Mouse (Mus musculus) intestine, embryonic 14.5 days (tissue): ENCODE measurements around the gene Pdxp. TPM values are rescaled to one million over a fixed set of nuclear protein-coding genes. Genes with fewer than 3 reads are reported as not detected.
A peak's percentile ranks its signal among the peaks of the same experiment; 100 is the strongest.

Source experiments
- ATAC-seq: fragments of 200-750 bp; cut with Nextera tagmentation; replicated peaks from 2 replicates; pipeline ENCODE4 v1.8.0; 2017; ENCODE audit warnings: low read depth, moderate number of reproducible peaks, moderate TSS enrichment, moderate library complexity; ENCODE audit not compliant: low FRiP score, low TSS enrichment
- DNase-seq: peaks from one replicate; pipeline ENCODE4 v3.0.0-alpha.2; 2018; ENCODE audit warnings: low spot score
- H3K27ac ChIP-seq: fragments of 300-500 bp; sonication (generic); 2 replicates; pipeline ENCODE4 v1.5.1; 2014; ENCODE audit warnings: low read depth, mild to moderate bottlenecking, control low read depth
- H3K27me3 ChIP-seq: fragments of 300-500 bp; sonication (generic); replicated peaks from 2 replicates; pipeline ENCODE4 v1.6.1; 2014; ENCODE audit warnings: low read length, control low read depth; ENCODE audit not compliant: control insufficient read depth, insufficient read depth
- H3K36me3 ChIP-seq: fragments of 300-500 bp; sonication (generic); 2 replicates; pipeline ENCODE4 v1.6.1; 2014; ENCODE audit warnings: low read length, control low read depth; ENCODE audit not compliant: control insufficient read depth, insufficient read depth
- H3K4me1 ChIP-seq: fragments of 300-500 bp; sonication (generic); replicated peaks from 2 replicates; pipeline ENCODE4 v1.6.1; 2014; ENCODE audit warnings: low read length, control low read depth, mixed read lengths; ENCODE audit not compliant: control insufficient read depth, insufficient read depth
- H3K4me2 ChIP-seq: fragments of 300-500 bp; sonication (generic); 2 replicates; pipeline ENCODE4 v1.6.1; 2014; ENCODE audit warnings: low read length
- H3K4me3 ChIP-seq: fragments of 300-500 bp; sonication (generic); 2 replicates; pipeline ENCODE4 v1.5.1; 2014; ENCODE audit warnings: low read depth, low read length, control low read depth, mixed read lengths
- H3K9ac ChIP-seq: fragments of 300-500 bp; sonication (generic); 2 replicates; pipeline ENCODE4 v1.6.1; 2014; ENCODE audit warnings: mild to moderate bottlenecking, low read length
- H3K9me3 ChIP-seq: fragments of 300-500 bp; sonication (generic); 2 replicates; pipeline ENCODE4 v1.6.1; 2016; ENCODE audit warnings: low read length, control low read depth; ENCODE audit not compliant: control insufficient read depth
- WGBS: fragments of 180-500 bp; shearing (Covaris S2); extraction: QIAGEN DNeasy Blood & Tissue Kit; methylation state at CpG from one replicate; pipeline ENCODE4 v1.1.7; 2014; 5-methylcytosine and 5-hydroxymethylcytosine counted together
- polyA plus RNA-seq: library from polyadenylated mRNA; unstranded; fragments of >200 nt; fragmentation: Nextera tagmentation; extraction: Ambion mirVana; gene quantifications from 2 replicates; pipeline ENCODE4 v1.2.1, GENCODE M21; 2014

Pdxp gene
- polyA plus RNA-seq, 1 experiment from 2014 or later, result 16.3 TPM

- Histone ChIP-seq H3K4me1 (peaks cover 23% of the 10 kb centered on the region), H3K36me3 (peaks cover 16% of the 10 kb centered on the region), H3K9ac (peak overlapping the region; percentile 61), H3K27me3 (no peaks in the 10 kb centered on the region), H3K4me3 (peak overlapping the region; percentile 64), H3K4me2 (peak overlapping the region; percentile 92), H3K27ac (peak overlapping the region; percentile 94), H3K9me3 (no peaks in the 10 kb centered on the region)
- ATAC-seq (peak; percentile 59), DNase-seq (peak; percentile 88)
- under 1% methylated on average over 35 of the region's 35 CpGs for WGBS
Measured at GRCm38 (mm10) chr15:78927788-78928457, 14.2 kb downstream of the Pdxp start.

GRCm38 (mm10) chr15:78928539-78928938, 14.8 kb downstream of the Pdxp start:
- WGBS, result 44% methylated on average over 8 of the region's 8 CpGs
- no peaks in the 10 kb centered on the region for H3K27me3 ChIP-seq
- ATAC-seq (peak; percentile 5; the same call in 1 of the 2 replicates), DNase-seq (no peak)
- peak overlapping the region; percentile 64 for H3K4me3 ChIP-seq
- H3K27ac ChIP-seq, result peak overlapping the region; percentile 94; the same call in 1 of the 2 replicates
- peaks cover 23% of the 10 kb centered on the region for H3K4me1 ChIP-seq
- peak overlapping the region; percentile 61; the same call in 1 of the 2 replicates for H3K9ac ChIP-seq
- H3K36me3 ChIP-seq, result peaks cover 16% of the 10 kb centered on the region
- no peaks in the 10 kb centered on the region for H3K9me3 ChIP-seq
- H3K4me2 ChIP-seq, result peak overlapping the region; percentile 92

- Histone ChIP-seq H3K4me3 (no peak overlapping the region), H3K4me1 (peaks cover 20% of the 10 kb centered on the region), H3K9ac (no peak overlapping the region), H3K9me3 (no peaks in the 10 kb centered on the region), H3K27me3 (no peaks in the 10 kb centered on the region), H3K27ac (no peak overlapping the region), H3K36me3 (peaks cover 16% of the 10 kb centered on the region), H3K4me2 (no peak overlapping the region)
- 94% methylated on average over 6 of the region's 6 CpGs for WGBS
- DNase-seq (no peak), ATAC-seq (no peak)
Measured at GRCm38 (mm10) chr15:78930192-78930706, 16.5 kb downstream of the Pdxp start.

- Histone ChIP-seq H3K4me2 (no peak overlapping the region), H3K27ac (no peak overlapping the region), H3K9me3 (no peaks in the 10 kb centered on the region), H3K27me3 (no peaks in the 10 kb centered on the region), H3K9ac (no peak overlapping the region), H3K4me3 (no peak overlapping the region), H3K4me1 (peaks cover 18% of the 10 kb centered on the region), H3K36me3 (peaks cover 16% of the 10 kb centered on the region)
- WGBS, result 87% methylated on average over 7 of the region's 7 CpGs
- no peak for ATAC-seq
- DNase-seq, result no peak
Measured at GRCm38 (mm10) chr15:78930801-78931426, 17.2 kb downstream of the Pdxp start.

- Histone ChIP-seq H3K4me2 (no peak overlapping the region), H3K9me3 (no peaks in the 10 kb centered on the region), H3K27me3 (no peaks in the 10 kb centered on the region), H3K4me3 (no peak overlapping the region), H3K27ac (no peak overlapping the region), H3K9ac (no peak overlapping the region), H3K36me3 (peaks cover 16% of the 10 kb centered on the region), H3K4me1 (peaks cover 15% of the 10 kb centered on the region)
- ATAC-seq, result no peak
- DNase-seq, result peak; percentile 57
- WGBS, result 23% methylated on average over 3 of the region's 3 CpGs
Measured at GRCm38 (mm10) chr15:78931577-78931976, 17.9 kb downstream of the Pdxp start.

- Histone ChIP-seq H3K27me3 (no peaks in the 10 kb centered on the region), H3K9me3 (no peaks in the 10 kb centered on the region), H3K36me3 (peaks cover 34% of the 10 kb centered on the region), H3K27ac (peak within 1 kb of the TSS; percentile 82), H3K9ac (peak within 1 kb of the TSS; percentile 67), H3K4me3 (peak within 1 kb of the TSS; percentile 94), H3K4me1 (peaks cover 11% of the 10 kb centered on the region), H3K4me2 (peak within 1 kb of the TSS; percentile 64)
- WGBS, result under 1% methylated on average over 42 of the region's 42 CpGs
- DNase-seq, result peak; percentile 94
- peak; percentile 81 for ATAC-seq
Measured at GRCm38 (mm10) chr15:78934784-78935320, 21.1 kb downstream of the Pdxp start, which contains the start of gene Nol12. Nol12 (plus strand) TSS chr15:78934933.

- H3K4me2 ChIP-seq, result no peak overlapping the region
- 92% methylated on average over 12 of the region's 12 CpGs for WGBS
- no peak overlapping the region for H3K4me3 ChIP-seq
- DNase-seq (no peak), ATAC-seq (no peak)
- H3K9ac ChIP-seq, result no peak overlapping the region
- no peaks in the 10 kb centered on the region for H3K9me3 ChIP-seq
- no peaks in the 10 kb centered on the region for H3K27me3 ChIP-seq
- peaks cover 9% of the 10 kb centered on the region for H3K4me1 ChIP-seq
- H3K36me3 ChIP-seq, result peaks cover 41% of the 10 kb centered on the region
- H3K27ac ChIP-seq, result no peak overlapping the region
Measured at GRCm38 (mm10) chr15:78936403-78936802, 22.7 kb downstream of the Pdxp start.

- no peak for ATAC-seq
- Histone ChIP-seq H3K9me3 (no peaks in the 10 kb centered on the region), H3K4me1 (peaks cover 8% of the 10 kb centered on the region), H3K27ac (no peak overlapping the region), H3K27me3 (no peaks in the 10 kb centered on the region), H3K9ac (no peak overlapping the region), H3K4me2 (no peak overlapping the region), H3K36me3 (peaks cover 47% of the 10 kb centered on the region), H3K4me3 (no peak overlapping the region)
- no peak for DNase-seq
- WGBS, result 87% methylated on average over 10 of the region's 10 CpGs
Measured at GRCm38 (mm10) chr15:78937311-78937710, 23.6 kb downstream of the Pdxp start.
